Mouse (Mus musculus): Measurements from ENCODE around the gene Gm10392.

GRCm38 (mm10) chr11:77485229-77485628, 33.8 kb downstream of the Gm10392 start:
- TF ChIP-seq CTCF (IDR thresholded peaks at IDR 0.05; ENCODE audit: low read depth) (no peak), EP300 (optimal IDR thresholded peaks at IDR 0.05) (no peak)

Data from stomach, postnatal 0 days (tissue).